Mouse (Mus musculus): ENCODE data around the gene Ubald1. TPM values are rescaled to one million over a fixed set of nuclear protein-coding genes. Genes with fewer than 3 reads are reported as not detected.

Ubald1 gene
- 19.3 TPM for polyA plus RNA-seq (2015; fragmentation: Illumina TruSeq; extraction: RNeasy Lipid Tissue Mini Kit (QIAGEN cat#74804); ENCODE audit: insufficient read depth, low read depth, low replicate concordance)

DNA sequence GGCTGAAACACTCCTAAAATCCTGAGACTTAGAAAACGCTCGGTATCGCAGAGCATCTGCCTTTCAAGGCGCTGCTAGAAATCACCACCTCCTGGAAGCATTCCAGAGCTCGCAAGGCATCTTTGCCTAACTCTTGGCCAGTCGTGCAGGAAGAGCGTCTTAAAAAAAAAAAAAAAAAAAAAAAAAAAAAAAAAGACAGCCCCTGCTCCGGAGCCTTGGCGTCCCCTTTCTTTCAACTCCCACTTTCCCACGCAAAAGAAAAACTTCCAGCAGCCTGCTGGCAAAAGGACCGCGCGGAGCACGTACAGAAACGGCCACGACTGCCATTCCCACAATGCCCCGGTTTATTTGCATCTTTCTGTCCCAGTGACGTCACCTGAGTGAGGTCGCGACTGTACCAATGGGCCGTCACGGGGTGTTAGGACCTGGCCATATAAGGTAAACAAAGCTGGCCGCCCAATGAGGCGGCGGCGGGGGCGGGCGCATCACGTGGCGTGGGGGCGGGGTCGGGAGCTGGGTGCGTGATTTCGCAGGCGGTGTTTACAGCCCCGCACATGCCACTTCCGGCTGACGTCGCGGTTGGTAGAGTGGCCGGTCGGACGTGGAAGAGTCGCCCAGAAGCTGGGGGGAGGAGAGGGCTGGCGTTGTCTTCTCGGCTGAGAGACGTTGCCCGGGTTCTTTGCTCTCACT lies at the start of gene Ubald1:
Ubald1 (minus strand) TSS at position 180 of the 690 bp plus-strand sequence.

DNA sequence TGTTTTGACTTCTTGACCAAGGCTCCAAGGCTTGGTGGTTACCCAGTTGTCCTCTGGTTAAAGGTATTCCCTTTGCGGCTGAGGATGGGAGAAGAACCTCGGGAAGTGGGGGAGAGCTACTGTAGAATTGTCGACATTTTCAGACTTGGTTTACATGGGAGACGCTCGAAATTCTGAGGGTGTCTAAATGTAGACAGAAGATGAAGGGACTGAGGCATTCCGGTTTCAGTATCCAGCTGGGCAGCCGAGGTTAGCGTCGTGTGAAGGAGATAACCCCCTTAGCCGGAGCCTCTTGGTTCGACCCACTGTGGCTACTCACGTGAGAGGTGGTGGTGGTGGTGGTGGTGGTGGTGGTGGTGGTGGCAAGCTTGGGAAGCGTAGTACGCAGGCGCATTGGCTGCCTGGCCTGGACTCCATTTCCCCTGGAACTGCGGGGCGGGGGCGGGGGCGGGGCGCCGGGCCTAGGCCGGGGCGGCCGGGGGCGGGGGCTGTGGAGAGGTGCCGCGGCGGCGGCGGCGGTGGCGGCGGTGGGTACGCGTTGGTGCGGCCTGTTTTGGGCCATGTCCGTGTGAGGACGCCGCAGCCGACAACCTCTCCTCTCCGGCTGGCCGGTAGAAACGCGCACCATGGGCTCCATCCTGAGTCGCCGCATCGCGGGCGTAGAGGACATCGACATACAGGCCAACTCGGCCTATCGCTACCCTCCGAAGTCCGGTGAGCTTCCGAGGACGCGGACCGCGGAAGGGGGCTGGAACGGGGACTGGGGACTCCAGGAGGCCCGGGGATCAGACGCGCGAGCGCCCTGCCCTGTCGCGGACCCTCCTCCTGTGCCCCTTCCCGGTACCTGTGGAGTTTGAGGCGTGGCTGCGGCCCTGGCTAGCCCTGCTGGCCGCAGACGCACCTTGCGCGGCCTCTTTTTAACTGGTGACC lies 5.9 kb upstream of the Ubald1 start, which contains the start of gene Mgrn1:
Mgrn1 (plus strand) TSS at position 490 of the 930 bp plus-strand sequence.

DNA sequence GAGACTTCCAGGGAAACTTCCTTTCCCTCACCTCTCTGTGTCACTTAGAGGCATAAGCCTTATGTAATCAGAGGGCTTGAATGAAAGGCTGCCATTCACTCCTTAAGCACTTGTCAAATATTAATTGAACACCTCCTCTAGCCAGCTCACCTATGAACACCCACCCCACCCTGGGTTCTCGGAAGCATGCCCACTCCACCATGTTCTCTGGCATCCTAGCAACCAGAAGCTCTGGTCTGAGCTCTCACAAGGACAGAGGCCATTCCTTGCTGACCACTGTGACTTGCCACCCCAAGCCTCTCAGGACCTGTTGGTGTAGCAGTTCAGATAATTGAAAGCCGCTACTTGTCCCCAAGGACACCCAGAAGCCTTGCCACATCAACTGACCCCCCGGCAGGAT lies 44.9 kb downstream of the Ubald1 start, which contains the start of gene 4930562C15Rik:
4930562C15Rik (plus strand) TSS at position 226 of the 400 bp plus-strand sequence.

Other genes with a start within 250 kb of the Ubald1 start
- 8.0 TPM for gene Vasn, start 240.4 kb downstream of the Ubald1 start, polyA plus RNA-seq (2015; fragmentation: Illumina TruSeq; extraction: RNeasy Lipid Tissue Mini Kit (QIAGEN cat#74804); ENCODE audit: insufficient read depth, low read depth, low replicate concordance)
- 9.1 TPM for gene Dnaja3, start 240.3 kb downstream of the Ubald1 start, polyA plus RNA-seq (2015; fragmentation: Illumina TruSeq; extraction: RNeasy Lipid Tissue Mini Kit (QIAGEN cat#74804); ENCODE audit: insufficient read depth, low read depth, low replicate concordance)
- 10.4 TPM for gene Coro7, start 200.5 kb downstream of the Ubald1 start, polyA plus RNA-seq (2015; fragmentation: Illumina TruSeq; extraction: RNeasy Lipid Tissue Mini Kit (QIAGEN cat#74804); ENCODE audit: insufficient read depth, low read depth, low replicate concordance)
- gene Nmral1, start 161.0 kb downstream of the Ubald1 start, polyA plus RNA-seq (2015; fragmentation: Illumina TruSeq; extraction: RNeasy Lipid Tissue Mini Kit (QIAGEN cat#74804); ENCODE audit: insufficient read depth, low read depth, low replicate concordance) = 1.5 TPM
- 12.4 TPM for gene Hmox2, start 154.0 kb downstream of the Ubald1 start, polyA plus RNA-seq (2015; fragmentation: Illumina TruSeq; extraction: RNeasy Lipid Tissue Mini Kit (QIAGEN cat#74804); ENCODE audit: insufficient read depth, low read depth, low replicate concordance)
- 13.3 TPM for gene Cdip1, start 90.0 kb downstream of the Ubald1 start, polyA plus RNA-seq (2015; fragmentation: Illumina TruSeq; extraction: RNeasy Lipid Tissue Mini Kit (QIAGEN cat#74804); ENCODE audit: insufficient read depth, low read depth, low replicate concordance)
- gene 4930562C15Rik, start 44.9 kb downstream of the Ubald1 start, polyA plus RNA-seq (2015; fragmentation: Illumina TruSeq; extraction: RNeasy Lipid Tissue Mini Kit (QIAGEN cat#74804); ENCODE audit: insufficient read depth, low read depth, low replicate concordance) = not detected
- gene Mgrn1, start 5.9 kb upstream of the Ubald1 start, polyA plus RNA-seq (2015; fragmentation: Illumina TruSeq; extraction: RNeasy Lipid Tissue Mini Kit (QIAGEN cat#74804); ENCODE audit: insufficient read depth, low read depth, low replicate concordance) = 15.2 TPM
- 12.1 TPM for gene Nudt16l1, start 58.4 kb upstream of the Ubald1 start, polyA plus RNA-seq (2015; fragmentation: Illumina TruSeq; extraction: RNeasy Lipid Tissue Mini Kit (QIAGEN cat#74804); ENCODE audit: insufficient read depth, low read depth, low replicate concordance)
- gene Anks3, start 83.9 kb upstream of the Ubald1 start, polyA plus RNA-seq (2015; fragmentation: Illumina TruSeq; extraction: RNeasy Lipid Tissue Mini Kit (QIAGEN cat#74804); ENCODE audit: insufficient read depth, low read depth, low replicate concordance) = 18.0 TPM
- gene Sept12, start 117.5 kb upstream of the Ubald1 start, polyA plus RNA-seq (2015; fragmentation: Illumina TruSeq; extraction: RNeasy Lipid Tissue Mini Kit (QIAGEN cat#74804); ENCODE audit: insufficient read depth, low read depth, low replicate concordance) = not detected
- 14.3 TPM for gene Smim22, start 127.0 kb upstream of the Ubald1 start, polyA plus RNA-seq (2015; fragmentation: Illumina TruSeq; extraction: RNeasy Lipid Tissue Mini Kit (QIAGEN cat#74804); ENCODE audit: insufficient read depth, low read depth, low replicate concordance)
- 16.7 TPM for gene Rogdi, start 133.2 kb upstream of the Ubald1 start, polyA plus RNA-seq (2015; fragmentation: Illumina TruSeq; extraction: RNeasy Lipid Tissue Mini Kit (QIAGEN cat#74804); ENCODE audit: insufficient read depth, low read depth, low replicate concordance)
- 27.2 TPM for gene Glyr1, start 169.5 kb upstream of the Ubald1 start, polyA plus RNA-seq (2015; fragmentation: Illumina TruSeq; extraction: RNeasy Lipid Tissue Mini Kit (QIAGEN cat#74804); ENCODE audit: insufficient read depth, low read depth, low replicate concordance)
- 13.5 TPM for gene Ubn1, start 169.7 kb upstream of the Ubald1 start, polyA plus RNA-seq (2015; fragmentation: Illumina TruSeq; extraction: RNeasy Lipid Tissue Mini Kit (QIAGEN cat#74804); ENCODE audit: insufficient read depth, low read depth, low replicate concordance)

All from pancreas, adult 10 weeks (tissue).